Mouse (Mus musculus): Measurements from ENCODE around the gene Haao.
"Not testable (repeated sequence)": the region's sequence is repeated elsewhere in the genome, so short reads cannot be mapped to it uniquely, and the experiment has no call there.

Haao gene

GRCm38 (mm10) chr17:83865366-83865765 is 17.6 kb upstream of the Haao start:
- no peak for DNase-seq (ENCODE audit: low spot score)

- peak; percentile 37 for DNase-seq (ENCODE audit: low spot score)
Measured at GRCm38 (mm10) chr17:83862134-83862881, 14.5 kb upstream of the Haao start.

GRCm38 (mm10) chr17:83861444-83862133 is 13.8 kb upstream of the Haao start:
- peak; percentile 91 for DNase-seq (ENCODE audit: low spot score)

GRCm38 (mm10) chr17:83860968-83861367 is 13.2 kb upstream of the Haao start:
- DNase-seq (ENCODE audit: low spot score): not testable (repeated sequence)

- DNase-seq (ENCODE audit: low spot score): no peak
Measured at GRCm38 (mm10) chr17:83860224-83860623, 12.5 kb upstream of the Haao start.

- no peak for DNase-seq (ENCODE audit: low spot score)
Measured at GRCm38 (mm10) chr17:83859639-83860038, 11.9 kb upstream of the Haao start.

GRCm38 (mm10) chr17:83858413-83858812 is 10.7 kb upstream of the Haao start:
- DNase-seq (ENCODE audit: low spot score): no peak

GRCm38 (mm10) chr17:83854284-83854918 is 6.6 kb upstream of the Haao start:
- DNase-seq (ENCODE audit: low spot score): no peak

GRCm38 (mm10) chr17:83853831-83854230 is 6.1 kb upstream of the Haao start:
- no peak for DNase-seq (ENCODE audit: low spot score)

- no peak for DNase-seq (ENCODE audit: low spot score)
Measured at GRCm38 (mm10) chr17:83850864-83851263, 3.1 kb upstream of the Haao start.

- DNase-seq (ENCODE audit: low spot score): peak; percentile 54
Measured at GRCm38 (mm10) chr17:83850458-83850857, 2.7 kb upstream of the Haao start.

- DNase-seq (ENCODE audit: low spot score): no peak
Measured at GRCm38 (mm10) chr17:83849717-83850116, 2.0 kb upstream of the Haao start.

GRCm38 (mm10) chr17:83849081-83849675 is 1.4 kb upstream of the Haao start:
- DNase-seq (ENCODE audit: low spot score): no peak

GRCm38 (mm10) chr17:83848482-83848881 is 719 bp upstream of the Haao start:
- DNase-seq (ENCODE audit: low spot score): no peak

- no peak for DNase-seq (ENCODE audit: low spot score)
Measured at GRCm38 (mm10) chr17:83847100-83847499, 663 bp downstream of the Haao start.

GRCm38 (mm10) chr17:83846301-83847021 is 1.3 kb downstream of the Haao start:
- no peak for DNase-seq (ENCODE audit: low spot score)

GRCm38 (mm10) chr17:83845538-83845937 is 2.2 kb downstream of the Haao start:
- no peak for DNase-seq (ENCODE audit: low spot score)

- DNase-seq (ENCODE audit: low spot score): peak; percentile 73
Measured at GRCm38 (mm10) chr17:83843780-83844179, 4.0 kb downstream of the Haao start.

GRCm38 (mm10) chr17:83841011-83841410 is 6.8 kb downstream of the Haao start:
- DNase-seq (ENCODE audit: low spot score): no peak

GRCm38 (mm10) chr17:83839132-83839531 is 8.6 kb downstream of the Haao start:
- no peak for DNase-seq (ENCODE audit: low spot score)

- no peak for DNase-seq (ENCODE audit: low spot score)
Measured at GRCm38 (mm10) chr17:83837659-83838190, 10.0 kb downstream of the Haao start.

- no peak for DNase-seq (ENCODE audit: low spot score)
Measured at GRCm38 (mm10) chr17:83836048-83836447, 11.7 kb downstream of the Haao start.
